Mouse (Mus musculus) midbrain, embryonic 15.5 days (tissue): Measurements from ENCODE around the gene Cdh18. TPM values are rescaled to one million over a fixed set of nuclear protein-coding genes. Genes with fewer than 3 reads are reported as not detected.
"Not testable (repeated sequence)": the region's sequence is repeated elsewhere in the genome, so short reads cannot be mapped to it uniquely, and the experiment has no call there.

ENCODE experiments used
- ATAC-seq: fragments of 200-750 bp; cut with Nextera tagmentation; replicated peaks from 2 replicates; pipeline ENCODE4 v1.8.0; 2017; ENCODE audit warnings: moderate TSS enrichment
- H3K27ac ChIP-seq: fragments of 300-500 bp; sonication (generic); 2 replicates; pipeline ENCODE4 v1.5.1; 2015; ENCODE audit warnings: mild to moderate bottlenecking, inconsistent platforms
- H3K27me3 ChIP-seq: fragments of 300-500 bp; sonication (generic); replicated peaks from 2 replicates; pipeline ENCODE4 v1.6.1; 2015; ENCODE audit warnings: inconsistent platforms
- H3K36me3 ChIP-seq: fragments of 300-500 bp; sonication (generic); replicated peaks from 2 replicates; pipeline ENCODE4 v1.6.1; 2015; ENCODE audit warnings: inconsistent platforms
- H3K4me1 ChIP-seq: fragments of 300-500 bp; sonication (generic); 2 replicates; pipeline ENCODE4 v1.6.1; 2015; ENCODE audit warnings: inconsistent platforms
- H3K4me2 ChIP-seq: fragments of 300-500 bp; sonication (generic); 2 replicates; pipeline ENCODE4 v1.6.1; 2015; ENCODE audit warnings: inconsistent platforms, mild to moderate bottlenecking, moderate library complexity
- H3K4me3 ChIP-seq: fragments of 300-500 bp; sonication (generic); 2 replicates; pipeline ENCODE4 v1.5.1; 2015; ENCODE audit warnings: mild to moderate bottlenecking, inconsistent platforms
- H3K9ac ChIP-seq: fragments of 300-500 bp; sonication (generic); 2 replicates; pipeline ENCODE4 v1.6.1; 2015; ENCODE audit warnings: mild to moderate bottlenecking, inconsistent platforms
- H3K9me3 ChIP-seq: fragments of 300-500 bp; sonication (generic); 2 replicates; pipeline ENCODE4 v1.6.1; 2016; ENCODE audit warnings: inconsistent platforms
- WGBS: fragments of 180-500 bp; shearing (Covaris S2); methylation state at CpG from one replicate; pipeline ENCODE4 v1.1.7; 2015; ENCODE audit warnings: mixed read lengths; 5-methylcytosine and 5-hydroxymethylcytosine counted together
- polyA plus RNA-seq: library from polyadenylated mRNA; unstranded; fragments of >200 nt; fragmentation: Nextera tagmentation; extraction: Ambion mirVana; gene quantifications from 2 replicates; pipeline ENCODE4 v1.2.1, GENCODE M21; 2015

Cdh18 gene
- polyA plus RNA-seq, 1 experiment from 2014 or later = 10.6 TPM

GRCm38 (mm10) chr15:23104668-23105380 is 556.0 kb downstream of the Cdh18 start:
- Histone ChIP-seq H3K9me3 (no peaks in the 10 kb centered on the region), H3K36me3 (no peaks in the 10 kb centered on the region), H3K4me2 (no peak overlapping the region), H3K27me3 (no peaks in the 10 kb centered on the region), H3K9ac (no peak overlapping the region), H3K27ac (no peak overlapping the region), H3K4me3 (no peak overlapping the region), H3K4me1 (no peaks in the 10 kb centered on the region)
- ATAC-seq = no peak
- WGBS = 45% methylated on average over 5 of the region's 5 CpGs

- 50% methylated on average over 6 of the region's 6 CpGs for WGBS
- ATAC-seq = no peak
- Histone ChIP-seq H3K9me3 (no peaks in the 10 kb centered on the region), H3K27me3 (no peaks in the 10 kb centered on the region), H3K9ac (no peak overlapping the region), H3K4me1 (no peaks in the 10 kb centered on the region), H3K4me3 (no peak overlapping the region), H3K4me2 (no peak overlapping the region), H3K27ac (no peak overlapping the region), H3K36me3 (no peaks in the 10 kb centered on the region)
Observed at GRCm38 (mm10) chr15:23134950-23135715, 586.3 kb downstream of the Cdh18 start.

- no peak overlapping the region for H3K4me3 ChIP-seq
- ATAC-seq = no peak
- H3K27ac ChIP-seq = no peak overlapping the region
- WGBS = 88% methylated on average over 3 of the region's 3 CpGs
- no peaks in the 10 kb centered on the region for H3K4me1 ChIP-seq
- no peaks in the 10 kb centered on the region for H3K27me3 ChIP-seq
- H3K9me3 ChIP-seq = no peaks in the 10 kb centered on the region
- no peak overlapping the region for H3K4me2 ChIP-seq
- H3K36me3 ChIP-seq = no peaks in the 10 kb centered on the region
- no peak overlapping the region for H3K9ac ChIP-seq
Observed at GRCm38 (mm10) chr15:23136971-23137370, 588.1 kb downstream of the Cdh18 start.

GRCm38 (mm10) chr15:23142907-23143306 is 594.1 kb downstream of the Cdh18 start:
- H3K9me3 ChIP-seq, H3K36me3 ChIP-seq, H3K9ac ChIP-seq, H3K4me1 ChIP-seq, H3K27me3 ChIP-seq, ATAC-seq, H3K4me3 ChIP-seq, H3K27ac ChIP-seq, H3K4me2 ChIP-seq: not testable (repeated sequence)
- WGBS = no CpG with 5 or more reads among the region's 1 CpGs

- no peak overlapping the region for H3K9ac ChIP-seq
- H3K36me3 ChIP-seq = no peaks in the 10 kb centered on the region
- 93% methylated on average over 2 of the region's 2 CpGs for WGBS
- H3K4me3 ChIP-seq = no peak overlapping the region
- no peaks in the 10 kb centered on the region for H3K27me3 ChIP-seq
- H3K9me3 ChIP-seq = no peaks in the 10 kb centered on the region
- no peak for ATAC-seq
- H3K4me1 ChIP-seq = no peaks in the 10 kb centered on the region
- H3K4me2 ChIP-seq = no peak overlapping the region
- no peak overlapping the region for H3K27ac ChIP-seq
Observed at GRCm38 (mm10) chr15:23155883-23156282, 607.1 kb downstream of the Cdh18 start.

- H3K27me3 ChIP-seq = no peaks in the 10 kb centered on the region
- no peak overlapping the region for H3K9ac ChIP-seq
- no peaks in the 10 kb centered on the region for H3K36me3 ChIP-seq
- H3K9me3 ChIP-seq = no peaks in the 10 kb centered on the region
- WGBS = 87% methylated on average over 4 of the region's 4 CpGs
- H3K4me3 ChIP-seq = no peak overlapping the region
- no peak overlapping the region for H3K27ac ChIP-seq
- no peak for ATAC-seq
- no peaks in the 10 kb centered on the region for H3K4me1 ChIP-seq
- H3K4me2 ChIP-seq = no peak overlapping the region
Observed at GRCm38 (mm10) chr15:23164869-23165268, 616.0 kb downstream of the Cdh18 start.

- no peak overlapping the region for H3K4me2 ChIP-seq
- WGBS = 71% methylated on average over 5 of the region's 5 CpGs
- no peak overlapping the region for H3K9ac ChIP-seq
- H3K4me1 ChIP-seq = no peaks in the 10 kb centered on the region
- H3K27me3 ChIP-seq = no peaks in the 10 kb centered on the region
- H3K36me3 ChIP-seq = no peaks in the 10 kb centered on the region
- no peak for ATAC-seq
- H3K9me3 ChIP-seq = no peaks in the 10 kb centered on the region
- H3K4me3 ChIP-seq = no peak overlapping the region
- no peak overlapping the region for H3K27ac ChIP-seq
Observed at GRCm38 (mm10) chr15:23174623-23175022, 625.8 kb downstream of the Cdh18 start.

GRCm38 (mm10) chr15:23212068-23212467 is 663.2 kb downstream of the Cdh18 start:
- Histone ChIP-seq H3K4me3 (no peak overlapping the region), H3K4me2 (no peak overlapping the region), H3K27ac (no peak overlapping the region), H3K9me3 (no peaks in the 10 kb centered on the region), H3K27me3 (no peaks in the 10 kb centered on the region), H3K9ac (no peak overlapping the region), H3K4me1 (no peaks in the 10 kb centered on the region), H3K36me3 (no peaks in the 10 kb centered on the region)
- WGBS = 92% methylated on average over 3 of the region's 3 CpGs
- ATAC-seq = no peak

- no peaks in the 10 kb centered on the region for H3K4me1 ChIP-seq
- no peak for ATAC-seq
- no peaks in the 10 kb centered on the region for H3K9me3 ChIP-seq
- no peak overlapping the region for H3K9ac ChIP-seq
- no peak overlapping the region for H3K27ac ChIP-seq
- WGBS = 76% methylated on average over 2 of the region's 2 CpGs
- H3K4me3 ChIP-seq = no peak overlapping the region
- H3K36me3 ChIP-seq = no peaks in the 10 kb centered on the region
- H3K27me3 ChIP-seq = no peaks in the 10 kb centered on the region
- H3K4me2 ChIP-seq = no peak overlapping the region
Observed at GRCm38 (mm10) chr15:23230616-23231015, 681.8 kb downstream of the Cdh18 start.

- H3K9me3 ChIP-seq = no peaks in the 10 kb centered on the region
- WGBS = 19% methylated on average over 5 of the region's 5 CpGs
- peak; percentile 33 for ATAC-seq
- no peak overlapping the region for H3K27ac ChIP-seq
- H3K9ac ChIP-seq = no peak overlapping the region
- no peak overlapping the region for H3K4me3 ChIP-seq
- no peaks in the 10 kb centered on the region for H3K27me3 ChIP-seq
- no peaks in the 10 kb centered on the region for H3K36me3 ChIP-seq
- no peak overlapping the region for H3K4me2 ChIP-seq
- no peaks in the 10 kb centered on the region for H3K4me1 ChIP-seq
Observed at GRCm38 (mm10) chr15:23257751-23258440, 709.1 kb downstream of the Cdh18 start.

GRCm38 (mm10) chr15:23278421-23278820 is 729.6 kb downstream of the Cdh18 start:
- no peak for ATAC-seq
- H3K4me1 ChIP-seq = no peaks in the 10 kb centered on the region
- H3K27ac ChIP-seq = no peak overlapping the region
- no peaks in the 10 kb centered on the region for H3K27me3 ChIP-seq
- H3K4me2 ChIP-seq = no peak overlapping the region
- 51% methylated on average over 4 of the region's 4 CpGs for WGBS
- H3K9me3 ChIP-seq = no peaks in the 10 kb centered on the region
- H3K9ac ChIP-seq = no peak overlapping the region
- no peaks in the 10 kb centered on the region for H3K36me3 ChIP-seq
- H3K4me3 ChIP-seq = no peak overlapping the region

- Histone ChIP-seq H3K27me3 (no peaks in the 10 kb centered on the region), H3K4me2 (no peak overlapping the region), H3K4me3 (no peak overlapping the region), H3K9ac (no peak overlapping the region), H3K9me3 (no peaks in the 10 kb centered on the region), H3K27ac (no peak overlapping the region), H3K4me1 (no peaks in the 10 kb centered on the region), H3K36me3 (no peaks in the 10 kb centered on the region)
- ATAC-seq = no peak
- 52% methylated on average over 1 of the region's 1 CpGs for WGBS
Observed at GRCm38 (mm10) chr15:23305018-23305417, 756.2 kb downstream of the Cdh18 start.
